Mouse (Mus musculus): ENCODE results near the gene Prkn.

Prkn gene

GRCm38 (mm10) chr17:11721906-11722305 lies 881.7 kb downstream of the Prkn start:
- in situ Hi-C loops (cut with MboI; ENCODE audit: unreplicated experiment in 2 of 2), result no loop called here

GRCm38 (mm10) chr17:11722478-11722877 lies 882.3 kb downstream of the Prkn start:
- in situ Hi-C loops (cut with MboI; ENCODE audit: unreplicated experiment in 2 of 2), result no loop called here

GRCm38 (mm10) chr17:11724135-11724534 lies 884.0 kb downstream of the Prkn start:
- in situ Hi-C loops (cut with MboI; ENCODE audit: unreplicated experiment in 2 of 2), result no loop called here

- in situ Hi-C loops (cut with MboI; ENCODE audit: unreplicated experiment in 2 of 2), result no loop called here
Measured at GRCm38 (mm10) chr17:11727101-11727500, 886.9 kb downstream of the Prkn start.

- in situ Hi-C loops (cut with MboI; ENCODE audit: unreplicated experiment in 2 of 2), result no loop called here
Measured at GRCm38 (mm10) chr17:11728294-11728693, 888.1 kb downstream of the Prkn start.

GRCm38 (mm10) chr17:11730656-11731594 lies 890.7 kb downstream of the Prkn start:
- in situ Hi-C loops (cut with MboI; ENCODE audit: unreplicated experiment in 2 of 2), result no loop called here

GRCm38 (mm10) chr17:11735158-11735877 lies 895.1 kb downstream of the Prkn start:
- in situ Hi-C loops (cut with MboI; ENCODE audit: unreplicated experiment in 2 of 2), result no loop called here

- in situ Hi-C loops (cut with MboI; ENCODE audit: unreplicated experiment in 2 of 2), result no loop called here
Measured at GRCm38 (mm10) chr17:11736531-11736930, 896.3 kb downstream of the Prkn start.

GRCm38 (mm10) chr17:11737905-11738304 lies 897.7 kb downstream of the Prkn start:
- in situ Hi-C loops (cut with MboI; ENCODE audit: unreplicated experiment in 2 of 2), result no loop called here

- in situ Hi-C loops (cut with MboI; ENCODE audit: unreplicated experiment in 2 of 2), result no loop called here
Measured at GRCm38 (mm10) chr17:11740716-11741115, 900.5 kb downstream of the Prkn start.

GRCm38 (mm10) chr17:11741161-11741560 lies 901.0 kb downstream of the Prkn start:
- in situ Hi-C loops (cut with MboI; ENCODE audit: unreplicated experiment in 2 of 2), result no loop called here

- in situ Hi-C loops (cut with MboI; ENCODE audit: unreplicated experiment in 2 of 2), result no loop called here
Measured at GRCm38 (mm10) chr17:11751251-11751650, 911.1 kb downstream of the Prkn start.

- in situ Hi-C loops (cut with MboI; ENCODE audit: unreplicated experiment in 2 of 2), result no loop called here
Measured at GRCm38 (mm10) chr17:11752686-11753085, 912.5 kb downstream of the Prkn start.

GRCm38 (mm10) chr17:11765117-11765516 lies 924.9 kb downstream of the Prkn start:
- in situ Hi-C loops (cut with MboI; ENCODE audit: unreplicated experiment in 2 of 2), result no loop called here

- in situ Hi-C loops (cut with MboI; ENCODE audit: unreplicated experiment in 2 of 2), result no loop called here
Measured at GRCm38 (mm10) chr17:11765581-11765980, 925.4 kb downstream of the Prkn start.

- in situ Hi-C loops (cut with MboI; ENCODE audit: unreplicated experiment in 2 of 2), result no loop called here
Measured at GRCm38 (mm10) chr17:11767301-11767700, 927.1 kb downstream of the Prkn start.

- in situ Hi-C loops (cut with MboI; ENCODE audit: unreplicated experiment in 2 of 2), result no loop called here
Measured at GRCm38 (mm10) chr17:11768345-11768744, 928.2 kb downstream of the Prkn start.

GRCm38 (mm10) chr17:11768971-11769370 lies 928.8 kb downstream of the Prkn start:
- in situ Hi-C loops (cut with MboI; ENCODE audit: unreplicated experiment in 2 of 2), result no loop called here

GRCm38 (mm10) chr17:11769513-11769912 lies 929.3 kb downstream of the Prkn start:
- in situ Hi-C loops (cut with MboI; ENCODE audit: unreplicated experiment in 2 of 2), result no loop called here

- in situ Hi-C loops (cut with MboI; ENCODE audit: unreplicated experiment in 2 of 2), result no loop called here
Measured at GRCm38 (mm10) chr17:11779547-11779946, 939.4 kb downstream of the Prkn start.

- in situ Hi-C loops (cut with MboI; ENCODE audit: unreplicated experiment in 2 of 2), result no loop called here
Measured at GRCm38 (mm10) chr17:11780005-11780404, 939.8 kb downstream of the Prkn start.

Data from v-Abl transformed pro-B cells (cell line).